Mouse (Mus musculus) gastrocnemius, postnatal 4 days (tissue): ENCODE measurements around the gene Prkcd. TPM values are rescaled to one million over a fixed set of nuclear protein-coding genes. Genes with fewer than 3 reads are reported as not detected.

ENCODE experiments used
- DNase-seq, 2 experiments: peaks; one replicate each; pipeline ENCODE4 v3.0.0; 2021 to 2022; ENCODE audit warnings: low spot score in 2 of 2, mixed read lengths in 2 of 2
- total RNA-seq, 2 experiments: library from RNA; stranded (reverse); gene quantifications; 2 replicates each; pipeline ENCODE4 v1.2.3; 2021

The Prkcd gene
- total RNA-seq, 2 experiments from 2014 or later: 25.3 to 32.0 TPM

- DNase-seq: no peak
These were observed 10.5 kb upstream of the Prkcd start for GRCm38 (mm10) chr14:30636499-30636898.

- DNase-seq: no peak
These were observed 9.4 kb upstream of the Prkcd start for GRCm38 (mm10) chr14:30635219-30635910.

- DNase-seq: no peak
These were observed 8.4 kb upstream of the Prkcd start for GRCm38 (mm10) chr14:30634418-30634817.

GRCm38 (mm10) chr14:30633708-30634107 is 7.7 kb upstream of the Prkcd start:
- DNase-seq: no peak

GRCm38 (mm10) chr14:30631834-30632233 is 5.8 kb upstream of the Prkcd start:
- no peak for DNase-seq

GRCm38 (mm10) chr14:30630811-30631576 is 5.0 kb upstream of the Prkcd start:
- DNase-seq: no peak

GRCm38 (mm10) chr14:30629839-30630238 is 3.8 kb upstream of the Prkcd start:
- DNase-seq: no peak

- DNase-seq: no peak
These were observed 2.2 kb upstream of the Prkcd start for GRCm38 (mm10) chr14:30628235-30628634.

GRCm38 (mm10) chr14:30626756-30627742 is 1.0 kb upstream of the Prkcd start:
- no peak for DNase-seq

GRCm38 (mm10) chr14:30625131-30625807 is 741 bp downstream of the Prkcd start:
- peak; percentile 43 to 62 for DNase-seq

GRCm38 (mm10) chr14:30624277-30624721 is 1.7 kb downstream of the Prkcd start:
- DNase-seq: no peak

- no peak for DNase-seq
These were observed 3.5 kb downstream of the Prkcd start for GRCm38 (mm10) chr14:30622556-30622955.

GRCm38 (mm10) chr14:30622130-30622529 is 3.9 kb downstream of the Prkcd start:
- no peak for DNase-seq

- no peak for DNase-seq
These were observed 5.9 kb downstream of the Prkcd start for GRCm38 (mm10) chr14:30619982-30620578.

- DNase-seq: no peak
These were observed 7.2 kb downstream of the Prkcd start for GRCm38 (mm10) chr14:30618746-30619275.

GRCm38 (mm10) chr14:30616751-30617150 is 9.3 kb downstream of the Prkcd start:
- DNase-seq: no peak

- DNase-seq: no peak
These were observed 12.9 kb downstream of the Prkcd start for GRCm38 (mm10) chr14:30612962-30613715.

GRCm38 (mm10) chr14:30612523-30612922 is 13.5 kb downstream of the Prkcd start:
- peak; percentile 86 to 89 for DNase-seq

- peak in 1 of 2 experiments; percentile 41 for DNase-seq
These were observed 15.1 kb downstream of the Prkcd start for GRCm38 (mm10) chr14:30610940-30611339.
